Mouse (Mus musculus) thymus, adult 2 months (tissue): ENCODE data around the gene Pgm2.

ENCODE experiments used
- CTCF ChIP-seq: fragments of 200-500 bp; IDR thresholded peaks from 2 replicates; pipeline ENCODE4 v1.5.1; 2012; ENCODE audit warnings: mild to moderate bottlenecking, control low read depth, low read length, moderate library complexity, borderline replicate concordance; ENCODE audit not compliant: control insufficient read depth, poor library complexity, insufficient read depth; ENCODE audit errors: extremely low read depth
- POLR2A ChIP-seq: fragments of 200-500 bp; IDR thresholded peaks from 2 replicates; pipeline ENCODE4 v1.6.1; 2012; ENCODE audit warnings: mild to moderate bottlenecking, low read length, control low read depth, moderate library complexity; ENCODE audit not compliant: control insufficient read depth, poor library complexity, insufficient read depth; ENCODE audit errors: extremely low read depth

DNA sequence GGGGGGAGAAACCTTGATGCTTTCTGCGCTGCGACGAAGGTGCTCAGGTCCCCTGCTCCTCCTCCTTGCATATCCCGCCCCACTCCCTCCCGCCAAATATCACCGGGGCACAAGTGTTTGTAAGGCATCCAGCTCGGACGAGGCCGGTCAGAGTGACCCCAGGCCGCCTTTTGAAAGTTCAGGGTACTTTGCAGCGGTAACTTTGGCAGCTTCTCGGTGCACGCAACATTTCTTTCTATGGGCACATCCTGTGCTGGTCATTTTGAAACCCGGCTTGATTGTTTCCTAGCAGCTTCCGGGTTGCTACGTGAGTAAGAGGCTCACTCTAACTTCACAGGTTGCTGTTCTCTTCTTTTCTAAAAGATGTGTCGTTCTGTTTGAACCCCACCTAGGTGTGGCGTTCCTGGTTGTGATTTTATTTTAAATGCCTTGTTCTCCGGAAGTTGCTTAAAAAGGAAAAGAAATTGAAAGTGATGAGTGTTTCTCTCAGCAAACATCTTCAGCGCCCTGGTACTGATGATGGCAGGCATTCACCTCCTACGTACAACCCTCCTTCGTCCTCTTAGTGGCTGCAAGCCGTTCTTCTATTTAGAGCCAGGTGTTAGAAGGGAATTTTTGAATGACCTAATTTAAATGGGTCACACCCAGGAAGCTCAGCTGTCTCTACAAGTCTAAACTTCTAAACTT lies 68.1 kb downstream of the Pgm2 start:
- TF ChIP-seq CTCF (no peak), POLR2A (no peak)
